Mouse (Mus musculus) C2C12 (cell line): Measurements from ENCODE around the gene Col5a3.

ENCODE experiments used
- CEBPB ChIP-seq: IDR thresholded peaks from one replicate; pipeline ENCODE4 v1.6.1; 2011; ENCODE audit warnings: low read depth, mild to moderate bottlenecking, control low read depth, moderate library complexity
- CTCF ChIP-seq: IDR thresholded peaks from one replicate; pipeline ENCODE4 v1.5.1; 2011; ENCODE audit not compliant: control insufficient read depth, insufficient read depth, insufficient read length
- FOSL1 ChIP-seq: IDR thresholded peaks from one replicate; pipeline ENCODE4 v1.8.0; 2011; ENCODE audit warnings: mild to moderate bottlenecking, low read length; ENCODE audit not compliant: poor library complexity, insufficient read depth, severe bottlenecking
- MAX ChIP-seq: IDR thresholded peaks from one replicate; pipeline ENCODE4 v1.6.1; 2011; ENCODE audit warnings: mild to moderate bottlenecking, control low read depth
- MYOD1 ChIP-seq: IDR thresholded peaks from one replicate; pipeline ENCODE4 v1.6.1; 2011; ENCODE audit warnings: low read depth; ENCODE audit not compliant: control insufficient read depth, insufficient read length
- USF1 ChIP-seq: IDR thresholded peaks from one replicate; pipeline ENCODE4 v1.6.1; 2011; ENCODE audit warnings: low read depth, mild to moderate bottlenecking, control low read depth, moderate library complexity

GRCm38 (mm10) chr9:20812537-20813271, 2.2 kb downstream of the Col5a3 start:
- TF ChIP-seq CTCF (no peak), MAX (no peak), USF1 (peak; percentile 77), MYOD1 (peak; percentile 36), CEBPB (no peak), FOSL1 (peak; percentile 93)
